Mouse (Mus musculus): ENCODE data around the gene Nrxn1.

The Nrxn1 gene

GRCm38 (mm10) chr17:90583826-90584534, 508.9 kb downstream of the Nrxn1 start:
- DNase-seq (ENCODE audit: low read depth, low spot score), result peak; percentile 23

- DNase-seq (ENCODE audit: low read depth, low spot score), result no peak
These were observed 509.7 kb downstream of the Nrxn1 start for GRCm38 (mm10) chr17:90583196-90583595.

- no peak for DNase-seq (ENCODE audit: low read depth, low spot score)
These were observed 523.0 kb downstream of the Nrxn1 start for GRCm38 (mm10) chr17:90569877-90570276.

GRCm38 (mm10) chr17:90565186-90565585, 527.7 kb downstream of the Nrxn1 start:
- no peak for DNase-seq (ENCODE audit: low read depth, low spot score)

GRCm38 (mm10) chr17:90556376-90556775, 536.5 kb downstream of the Nrxn1 start:
- no peak for DNase-seq (ENCODE audit: low read depth, low spot score)

GRCm38 (mm10) chr17:90550415-90550814, 542.5 kb downstream of the Nrxn1 start:
- DNase-seq (ENCODE audit: low read depth, low spot score), result no peak

- no peak for DNase-seq (ENCODE audit: low read depth, low spot score)
These were observed 546.1 kb downstream of the Nrxn1 start for GRCm38 (mm10) chr17:90546806-90547205.

GRCm38 (mm10) chr17:90544639-90545259, 548.1 kb downstream of the Nrxn1 start:
- DNase-seq (ENCODE audit: low read depth, low spot score), result no peak

- no peak for DNase-seq (ENCODE audit: low read depth, low spot score)
These were observed 548.8 kb downstream of the Nrxn1 start for GRCm38 (mm10) chr17:90543986-90544638.

- DNase-seq (ENCODE audit: low read depth, low spot score), result no peak
These were observed 561.4 kb downstream of the Nrxn1 start for GRCm38 (mm10) chr17:90531443-90531842.

- no peak for DNase-seq (ENCODE audit: low read depth, low spot score)
These were observed 586.8 kb downstream of the Nrxn1 start for GRCm38 (mm10) chr17:90506026-90506425.

GRCm38 (mm10) chr17:90503999-90504398, 588.9 kb downstream of the Nrxn1 start:
- peak; percentile 20 for DNase-seq (ENCODE audit: low read depth, low spot score)

- peak; percentile 61 for DNase-seq (ENCODE audit: low read depth, low spot score)
These were observed 591.7 kb downstream of the Nrxn1 start for GRCm38 (mm10) chr17:90501023-90501675.

GRCm38 (mm10) chr17:90479531-90480250, 613.2 kb downstream of the Nrxn1 start:
- no peak for DNase-seq (ENCODE audit: low read depth, low spot score)

- no peak for DNase-seq (ENCODE audit: low read depth, low spot score)
These were observed 636.1 kb downstream of the Nrxn1 start for GRCm38 (mm10) chr17:90456748-90457147.

GRCm38 (mm10) chr17:90455904-90456303, 637.0 kb downstream of the Nrxn1 start:
- peak; percentile 58 for DNase-seq (ENCODE audit: low read depth, low spot score)

- peak; percentile 60 for DNase-seq (ENCODE audit: low read depth, low spot score)
These were observed 637.5 kb downstream of the Nrxn1 start for GRCm38 (mm10) chr17:90455409-90455775.

GRCm38 (mm10) chr17:90454738-90455408, 638.0 kb downstream of the Nrxn1 start:
- DNase-seq (ENCODE audit: low read depth, low spot score), result peak; percentile 26

GRCm38 (mm10) chr17:90454356-90454737, 638.5 kb downstream of the Nrxn1 start:
- DNase-seq (ENCODE audit: low read depth, low spot score), result peak; percentile 26

GRCm38 (mm10) chr17:90453280-90453679, 639.6 kb downstream of the Nrxn1 start:
- no peak for DNase-seq (ENCODE audit: low read depth, low spot score)

- no peak for DNase-seq (ENCODE audit: low read depth, low spot score)
These were observed 640.1 kb downstream of the Nrxn1 start for GRCm38 (mm10) chr17:90452770-90453169.
